Mouse (Mus musculus): ENCODE measurements around the gene Pidd1. TPM values are rescaled to one million over a fixed set of nuclear protein-coding genes. Genes with fewer than 3 reads are reported as not detected.
"Not testable (repeated sequence)": the region's sequence is repeated elsewhere in the genome, so short reads cannot be mapped to it uniquely, and the experiment has no call there.

The Pidd1 gene
- polyA plus RNA-seq, 1 experiment from 2014 or later, result 7.3 TPM

GRCm38 (mm10) chr7:141455610-141456314, 11.9 kb upstream of the Pidd1 start:
- H3K4me1 ChIP-seq (ENCODE audit: control insufficient read depth, insufficient read depth, low read length), result peaks cover 20% of the 10 kb centered on the region
- peak overlapping the region; percentile 80 for H3K9ac ChIP-seq (ENCODE audit: low read depth, low read length)
- peak overlapping the region; percentile 88 for H3K27ac ChIP-seq (ENCODE audit: low read length)
- WGBS, result 3% methylated on average over 23 of the region's 23 CpGs
- peaks cover 11% of the 10 kb centered on the region for H3K36me3 ChIP-seq (ENCODE audit: control insufficient read depth, insufficient read depth, low read length)
- peak; percentile 43 for ATAC-seq
- H3K27me3 ChIP-seq (replicated peaks; ENCODE audit: control insufficient read depth, insufficient read depth, low read length), result 0 out of 2 replicates have a peak, but pooled peaks cover 2% of the 10 kb centered on the region
- H3K4me3 ChIP-seq (ENCODE audit: low read length), result peak overlapping the region; percentile 73
- no peaks in the 10 kb centered on the region for H3K9me3 ChIP-seq (ENCODE audit: control insufficient read depth, low read length)
- peak overlapping the region; percentile 82 for H3K4me2 ChIP-seq (ENCODE audit: low read depth, low read length)

GRCm38 (mm10) chr7:141454967-141455551, 11.2 kb upstream of the Pidd1 start, which contains the start of gene Pnpla2:
Pnpla2 (plus strand) TSS chr7:141455198.
- ATAC-seq, result peak; percentile 87
- H3K9me3 ChIP-seq (ENCODE audit: control insufficient read depth, low read length), result no peaks in the 10 kb centered on the region
- under 1% methylated on average over 45 of the region's 45 CpGs for WGBS
- H3K27me3 ChIP-seq (replicated peaks; ENCODE audit: control insufficient read depth, insufficient read depth, low read length), result no peaks in the 10 kb centered on the region
- H3K4me3 ChIP-seq (ENCODE audit: low read length), result peak within 1 kb of the TSS; percentile 73
- H3K9ac ChIP-seq (ENCODE audit: low read depth, low read length), result peak within 1 kb of the TSS; percentile 80
- H3K36me3 ChIP-seq (ENCODE audit: control insufficient read depth, insufficient read depth, low read length), result peaks cover 11% of the 10 kb centered on the region
- peak within 1 kb of the TSS; percentile 82 for H3K4me2 ChIP-seq (ENCODE audit: low read depth, low read length)
- peak within 1 kb of the TSS; percentile 88 for H3K27ac ChIP-seq (ENCODE audit: low read length)
- peaks cover 15% of the 10 kb centered on the region for H3K4me1 ChIP-seq (ENCODE audit: control insufficient read depth, insufficient read depth, low read length)

GRCm38 (mm10) chr7:141453636-141454035, 9.8 kb upstream of the Pidd1 start:
- H3K27ac ChIP-seq (ENCODE audit: low read length), result no peak overlapping the region
- no peak for ATAC-seq
- no peaks in the 10 kb centered on the region for H3K27me3 ChIP-seq (replicated peaks; ENCODE audit: control insufficient read depth, insufficient read depth, low read length)
- WGBS, result 76% methylated on average over 2 of the region's 2 CpGs
- H3K36me3 ChIP-seq (ENCODE audit: control insufficient read depth, insufficient read depth, low read length), result peaks cover 14% of the 10 kb centered on the region; the same call in 1 of the 2 replicates
- H3K9ac ChIP-seq (ENCODE audit: low read depth, low read length), result no peak overlapping the region
- H3K4me2 ChIP-seq (ENCODE audit: low read depth, low read length), result no peak overlapping the region
- no peak overlapping the region for H3K4me3 ChIP-seq (ENCODE audit: low read length)
- H3K9me3 ChIP-seq (ENCODE audit: control insufficient read depth, low read length), result no peaks in the 10 kb centered on the region
- H3K4me1 ChIP-seq (ENCODE audit: control insufficient read depth, insufficient read depth, low read length), result peaks cover 22% of the 10 kb centered on the region

- H3K27ac ChIP-seq (ENCODE audit: low read length), result no peak overlapping the region
- no peak overlapping the region for H3K9ac ChIP-seq (ENCODE audit: low read depth, low read length)
- no peak overlapping the region for H3K4me3 ChIP-seq (ENCODE audit: low read length)
- H3K4me2 ChIP-seq (ENCODE audit: low read depth, low read length), result no peak overlapping the region
- H3K36me3 ChIP-seq (ENCODE audit: control insufficient read depth, insufficient read depth, low read length), result peaks cover 14% of the 10 kb centered on the region; the same call in 1 of the 2 replicates
- ATAC-seq, result no peak
- H3K4me1 ChIP-seq (ENCODE audit: control insufficient read depth, insufficient read depth, low read length), result peaks cover 21% of the 10 kb centered on the region
- H3K27me3 ChIP-seq (replicated peaks; ENCODE audit: control insufficient read depth, insufficient read depth, low read length), result no peaks in the 10 kb centered on the region
- no peaks in the 10 kb centered on the region for H3K9me3 ChIP-seq (ENCODE audit: control insufficient read depth, low read length)
These were observed 8.1 kb upstream of the Pidd1 start for GRCm38 (mm10) chr7:141451928-141452327.

GRCm38 (mm10) chr7:141447110-141447991, 3.5 kb upstream of the Pidd1 start, which contains the start of gene Rplp2:
Rplp2 (plus strand) TSS chr7:141447370.
- WGBS, result under 1% methylated on average over 63 of the region's 63 CpGs
- peak within 1 kb of the TSS; percentile 77 for H3K4me3 ChIP-seq (ENCODE audit: low read length)
- H3K36me3 ChIP-seq (ENCODE audit: control insufficient read depth, insufficient read depth, low read length), result peaks cover 14% of the 10 kb centered on the region; the same call in 1 of the 2 replicates
- no peaks in the 10 kb centered on the region for H3K27me3 ChIP-seq (replicated peaks; ENCODE audit: control insufficient read depth, insufficient read depth, low read length)
- ATAC-seq, result peak; percentile 90
- H3K4me1 ChIP-seq (ENCODE audit: control insufficient read depth, insufficient read depth, low read length), result peaks cover 32% of the 10 kb centered on the region
- H3K27ac ChIP-seq (ENCODE audit: low read length), result peak within 1 kb of the TSS; percentile 88
- H3K9ac ChIP-seq (ENCODE audit: low read depth, low read length), result peak within 1 kb of the TSS; percentile 91
- peak within 1 kb of the TSS; percentile 63 for H3K4me2 ChIP-seq (ENCODE audit: low read depth, low read length)
- no peaks in the 10 kb centered on the region for H3K9me3 ChIP-seq (ENCODE audit: control insufficient read depth, low read length)

- not testable (repeated sequence) for H3K9me3 ChIP-seq (ENCODE audit: control insufficient read depth, low read length); H3K27ac ChIP-seq (ENCODE audit: low read length); H3K27me3 ChIP-seq (replicated peaks; ENCODE audit: control insufficient read depth, insufficient read depth, low read length); ATAC-seq; H3K9ac ChIP-seq (ENCODE audit: low read depth, low read length)
- peaks cover 10% of the 10 kb centered on the region; the same call in 1 of the 2 replicates for H3K36me3 ChIP-seq (ENCODE audit: control insufficient read depth, insufficient read depth, low read length)
- H3K4me2 ChIP-seq (ENCODE audit: low read depth, low read length), result peak overlapping the region; percentile 52; the same call in 1 of the 2 replicates
- WGBS, result 67% methylated on average over 3 of the region's 3 CpGs
- H3K4me3 ChIP-seq (ENCODE audit: low read length), result peak overlapping the region; percentile 77; the same call in 1 of the 2 replicates
- peaks cover 34% of the 10 kb centered on the region for H3K4me1 ChIP-seq (ENCODE audit: control insufficient read depth, insufficient read depth, low read length)
These were observed 2.5 kb upstream of the Pidd1 start for GRCm38 (mm10) chr7:141446374-141446773.

- H3K9me3 ChIP-seq (ENCODE audit: control insufficient read depth, low read length), result no peaks in the 10 kb centered on the region
- WGBS, result 15% methylated on average over 12 of the region's 12 CpGs
- peaks cover 22% of the 10 kb centered on the region for H3K4me1 ChIP-seq (ENCODE audit: control insufficient read depth, insufficient read depth, low read length)
- peak overlapping the region; percentile 63 for H3K27ac ChIP-seq (ENCODE audit: low read length)
- 0 out of 2 replicates have a peak, but pooled peaks cover 3% of the 10 kb centered on the region for H3K36me3 ChIP-seq (ENCODE audit: control insufficient read depth, insufficient read depth, low read length)
- H3K4me2 ChIP-seq (ENCODE audit: low read depth, low read length), result peak overlapping the region; percentile 97
- peak; percentile 5 for ATAC-seq
- H3K9ac ChIP-seq (ENCODE audit: low read depth, low read length), result peak overlapping the region; percentile 71
- H3K4me3 ChIP-seq (ENCODE audit: low read length), result peak overlapping the region; percentile 64
- H3K27me3 ChIP-seq (replicated peaks; ENCODE audit: control insufficient read depth, insufficient read depth, low read length), result no peaks in the 10 kb centered on the region
These were observed 574 bp downstream of the Pidd1 start for GRCm38 (mm10) chr7:141443081-141443821.

- peaks cover 21% of the 10 kb centered on the region for H3K4me1 ChIP-seq (ENCODE audit: control insufficient read depth, insufficient read depth, low read length)
- H3K27me3 ChIP-seq (replicated peaks; ENCODE audit: control insufficient read depth, insufficient read depth, low read length), result no peaks in the 10 kb centered on the region
- peaks cover 5% of the 10 kb centered on the region; the same call in 1 of the 2 replicates for H3K36me3 ChIP-seq (ENCODE audit: control insufficient read depth, insufficient read depth, low read length)
- peak overlapping the region; percentile 64; the same call in 1 of the 2 replicates for H3K4me3 ChIP-seq (ENCODE audit: low read length)
- no peak overlapping the region for H3K27ac ChIP-seq (ENCODE audit: low read length)
- no peak for ATAC-seq
- H3K4me2 ChIP-seq (ENCODE audit: low read depth, low read length), result peak overlapping the region; percentile 97
- peak overlapping the region; percentile 71 for H3K9ac ChIP-seq (ENCODE audit: low read depth, low read length)
- no peaks in the 10 kb centered on the region for H3K9me3 ChIP-seq (ENCODE audit: control insufficient read depth, low read length)
- WGBS, result 90% methylated on average over 13 of the region's 13 CpGs
These were observed 1.6 kb downstream of the Pidd1 start for GRCm38 (mm10) chr7:141442199-141442598.

Measured in intestine, embryonic 16.5 days (tissue).